Mouse (Mus musculus): ENCODE results near the gene Gpr1. TPM values are rescaled to one million over a fixed set of nuclear protein-coding genes. Genes with fewer than 3 reads are reported as not detected.
A peak's percentile ranks its signal among the peaks of the same experiment; 100 is the strongest.
"Not testable (repeated sequence)": the region's sequence is repeated elsewhere in the genome, so short reads cannot be mapped to it uniquely, and the experiment has no call there.

The Gpr1 gene
- polyA plus RNA-seq, 1 experiment: 0.06 TPM

DNA sequence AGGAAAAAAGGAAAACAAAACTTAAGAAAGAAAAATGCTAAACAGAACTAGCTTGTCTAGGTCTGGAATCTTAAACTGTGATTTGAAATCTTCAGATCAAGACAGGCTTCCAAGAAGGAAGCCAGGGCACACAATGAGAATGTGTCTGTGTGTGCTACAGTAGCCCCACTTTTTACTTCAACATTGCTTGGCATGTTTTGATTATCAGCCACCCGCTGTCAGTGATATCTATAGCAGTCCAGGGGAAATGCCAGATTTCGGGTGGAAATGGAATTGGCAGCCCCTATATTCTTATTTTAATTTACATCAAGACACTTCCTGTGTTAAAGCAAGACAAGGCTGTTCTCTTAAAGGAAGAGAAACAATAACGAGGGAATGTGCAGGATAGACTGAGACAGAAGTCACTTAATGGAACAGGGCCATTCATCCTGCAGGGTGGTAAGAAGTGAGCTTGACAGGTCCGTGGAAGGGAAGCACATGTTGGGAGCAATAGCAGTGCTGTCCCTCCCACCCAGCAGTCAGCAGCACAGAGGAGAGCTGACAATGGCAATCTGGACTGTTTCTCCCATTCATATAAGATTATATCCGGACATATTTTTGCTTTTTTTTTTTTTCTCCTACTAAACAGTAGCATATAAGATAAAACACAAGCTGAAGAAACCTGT, 18.4 kb downstream of the Gpr1 start:
- Histone ChIP-seq H3K4me3 (ENCODE audit: extremely low read depth, insufficient read depth, insufficient read length) (no peak overlapping the region), H3K36me3 (ENCODE audit: control insufficient read depth, insufficient read depth, low read length) (no peaks in the 10 kb centered on the region), H3K27ac (ENCODE audit: insufficient read depth, low read length) (no peak overlapping the region), H3K4me1 (ENCODE audit: control insufficient read depth, insufficient read depth, insufficient read length) (no peaks in the 10 kb centered on the region), H3K27me3 (ENCODE audit: control insufficient read depth, insufficient read depth, low read length) (no peaks in the 10 kb centered on the region)
- no peak for DNase-seq (ENCODE audit: low read depth in 1 of 2, low spot score in 2 of 2)
- 47% methylated on average over 5 of the region's 5 CpGs for WGBS
- no peak for TF ChIP-seq CTCF (IDR thresholded peaks at IDR 0.05; ENCODE audit: extremely low read depth, insufficient read depth, insufficient read length, insufficient replicate concordance)
- TF ChIP-seq POLR2A (IDR thresholded peaks at IDR 0.05; ENCODE audit: low read depth, low read length): no peak

DNA sequence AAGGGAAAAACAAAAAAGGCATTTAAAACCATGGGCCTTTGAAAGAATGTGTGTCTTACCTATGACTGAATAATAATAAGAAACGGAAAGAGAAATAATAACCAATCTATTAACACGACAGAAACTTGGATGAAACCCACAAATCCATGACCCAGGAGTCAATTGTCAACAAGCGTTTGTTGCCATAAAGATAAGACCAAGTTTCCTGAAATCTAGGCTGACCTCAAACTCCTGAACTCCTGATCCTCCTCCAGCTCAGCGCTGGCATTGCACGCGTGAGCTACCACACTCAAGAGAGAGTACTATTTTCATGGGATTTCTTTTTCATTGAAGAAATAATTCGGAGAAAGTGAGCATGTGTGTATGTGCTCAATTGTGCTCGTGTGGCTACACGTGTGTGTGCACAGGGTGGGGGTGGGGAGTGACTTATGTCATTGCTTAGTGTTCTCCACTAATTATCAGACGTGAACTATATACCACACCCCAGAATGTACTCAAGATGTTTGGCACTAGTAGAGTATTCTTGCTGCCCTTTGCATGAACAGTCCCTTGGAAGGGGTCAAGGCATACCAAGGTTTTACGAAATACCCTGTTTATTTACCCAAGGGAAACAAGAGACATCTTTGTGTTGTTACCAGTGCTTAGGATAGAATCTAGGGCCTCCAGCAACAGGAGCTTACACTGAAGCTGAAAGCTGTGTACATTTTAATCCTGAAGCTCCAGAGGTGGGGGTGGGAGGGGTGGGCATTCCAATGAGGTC, 21.9 kb downstream of the Gpr1 start:
- Histone ChIP-seq H3K27me3 (ENCODE audit: control insufficient read depth, insufficient read depth, low read length) (no peaks in the 10 kb centered on the region), H3K36me3 (ENCODE audit: control insufficient read depth, insufficient read depth, low read length) (no peaks in the 10 kb centered on the region), H3K4me1 (ENCODE audit: control insufficient read depth, insufficient read depth, insufficient read length) (no peaks in the 10 kb centered on the region), H3K4me3 (ENCODE audit: extremely low read depth, insufficient read depth, insufficient read length) (no peak overlapping the region), H3K27ac (ENCODE audit: insufficient read depth, low read length) (no peak overlapping the region)
- DNase-seq (ENCODE audit: low read depth in 1 of 2, low spot score in 2 of 2): no peak
- 86% methylated on average over 11 of the region's 11 CpGs for WGBS
- TF ChIP-seq POLR2A (IDR thresholded peaks at IDR 0.05; ENCODE audit: low read depth, low read length): no peak
- TF ChIP-seq CTCF (IDR thresholded peaks at IDR 0.05; ENCODE audit: extremely low read depth, insufficient read depth, insufficient read length, insufficient replicate concordance): no peak

GRCm38 (mm10) chr1:63190851-63191250, 23.5 kb downstream of the Gpr1 start:
- Histone ChIP-seq H3K27ac (ENCODE audit: insufficient read depth, low read length) (no peak overlapping the region), H3K4me3 (ENCODE audit: extremely low read depth, insufficient read depth, insufficient read length) (no peak overlapping the region), H3K4me1 (ENCODE audit: control insufficient read depth, insufficient read depth, insufficient read length) (no peaks in the 10 kb centered on the region), H3K36me3 (ENCODE audit: control insufficient read depth, insufficient read depth, low read length) (no peaks in the 10 kb centered on the region), H3K27me3 (ENCODE audit: control insufficient read depth, insufficient read depth, low read length) (no peaks in the 10 kb centered on the region)
- 89% methylated on average over 8 of the region's 8 CpGs for WGBS
- DNase-seq (ENCODE audit: low read depth in 1 of 2, low spot score in 2 of 2): no peak
- no peak for TF ChIP-seq CTCF (IDR thresholded peaks at IDR 0.05; ENCODE audit: extremely low read depth, insufficient read depth, insufficient read length, insufficient replicate concordance)
- no peak for TF ChIP-seq POLR2A (IDR thresholded peaks at IDR 0.05; ENCODE audit: low read depth, low read length)

GRCm38 (mm10) chr1:63188536-63188935, 25.8 kb downstream of the Gpr1 start:
- 85% methylated on average over 3 of the region's 3 CpGs for WGBS

DNA sequence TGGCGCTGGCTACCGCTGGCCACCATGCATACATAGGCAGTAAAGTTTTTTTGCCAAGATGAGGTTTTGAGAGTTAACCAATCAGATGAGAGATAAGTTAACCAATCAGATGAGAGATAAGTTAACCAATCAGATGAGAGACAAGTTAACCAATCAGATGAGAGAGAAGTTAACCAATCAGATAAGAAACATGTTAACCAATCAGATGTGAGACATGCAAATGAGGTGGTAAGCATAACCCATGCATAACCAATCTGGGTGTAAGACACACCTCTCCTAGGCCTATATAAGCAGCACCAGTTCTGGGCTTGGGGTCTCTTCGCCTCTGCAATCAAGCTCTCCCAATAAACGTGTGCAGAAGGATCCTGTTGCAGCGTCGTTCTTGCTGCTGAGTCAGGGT, 28.9 kb downstream of the Gpr1 start:
- WGBS: 91% methylated on average over 6 of the region's 6 CpGs
- DNase-seq (ENCODE audit: low read depth in 1 of 2, low spot score in 2 of 2); H3K36me3 ChIP-seq (ENCODE audit: control insufficient read depth, insufficient read depth, low read length); H3K4me1 ChIP-seq (ENCODE audit: control insufficient read depth, insufficient read depth, insufficient read length); H3K27ac ChIP-seq (ENCODE audit: insufficient read depth, low read length); H3K27me3 ChIP-seq (ENCODE audit: control insufficient read depth, insufficient read depth, low read length); H3K4me3 ChIP-seq (ENCODE audit: extremely low read depth, insufficient read depth, insufficient read length): not testable (repeated sequence)

More at GRCm38 (mm10) chr1:63188536-63188935, 25.8 kb downstream of the Gpr1 start:
- Histone ChIP-seq H3K27me3 (ENCODE audit: control insufficient read depth, insufficient read depth, low read length) (no peaks in the 10 kb centered on the region), H3K27ac (ENCODE audit: insufficient read depth, low read length) (no peak overlapping the region), H3K4me3 (ENCODE audit: extremely low read depth, insufficient read depth, insufficient read length) (no peak overlapping the region), H3K4me1 (ENCODE audit: control insufficient read depth, insufficient read depth, insufficient read length) (no peaks in the 10 kb centered on the region), H3K36me3 (ENCODE audit: control insufficient read depth, insufficient read depth, low read length) (no peaks in the 10 kb centered on the region)
- TF ChIP-seq CTCF (IDR thresholded peaks at IDR 0.05; ENCODE audit: extremely low read depth, insufficient read depth, insufficient read length, insufficient replicate concordance): no peak
- no peak for DNase-seq (ENCODE audit: low read depth in 1 of 2, low spot score in 2 of 2)

DNA sequence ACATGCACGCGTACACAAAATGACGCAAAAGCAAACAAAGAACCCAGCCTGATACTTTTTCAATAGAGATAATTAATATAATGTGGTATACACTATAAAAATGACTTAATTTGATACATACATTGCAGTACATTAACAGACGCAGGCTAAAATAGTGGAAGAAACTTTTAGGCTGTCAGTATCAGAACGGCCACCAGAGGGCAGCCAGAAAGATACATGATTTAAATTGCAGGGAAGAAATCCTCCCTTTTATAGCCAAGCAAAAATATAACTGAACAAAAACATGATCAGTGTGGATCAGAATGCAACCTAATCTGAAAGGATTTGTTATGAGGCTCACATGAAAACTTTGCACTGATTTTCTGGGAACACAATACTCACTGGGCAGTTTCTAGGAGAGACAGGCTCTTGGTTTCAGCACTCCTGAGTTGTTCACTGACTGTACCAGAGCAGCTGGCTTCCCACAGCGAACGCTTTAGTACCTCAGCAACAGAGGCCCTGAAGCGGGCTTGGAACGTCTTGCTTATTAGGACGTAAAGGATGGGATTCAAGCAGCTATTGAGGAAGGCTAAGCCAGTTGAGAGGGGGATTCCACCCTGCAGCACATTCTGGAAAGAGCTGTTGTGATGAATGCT, 31.6 kb downstream of the Gpr1 start:
- H3K27ac ChIP-seq (ENCODE audit: insufficient read depth, low read length): no peak overlapping the region
- no peak overlapping the region for H3K4me3 ChIP-seq (ENCODE audit: extremely low read depth, insufficient read depth, insufficient read length)
- TF ChIP-seq CTCF (IDR thresholded peaks at IDR 0.05; ENCODE audit: extremely low read depth, insufficient read depth, insufficient read length, insufficient replicate concordance): no peak
- no peak for TF ChIP-seq POLR2A (IDR thresholded peaks at IDR 0.05; ENCODE audit: low read depth, low read length)
- peaks cover 3% of the 10 kb centered on the region; the same call in 1 of the 2 replicates for H3K36me3 ChIP-seq (ENCODE audit: control insufficient read depth, insufficient read depth, low read length)
- H3K27me3 ChIP-seq (ENCODE audit: control insufficient read depth, insufficient read depth, low read length): no peaks in the 10 kb centered on the region
- peaks cover under 1% of the 10 kb centered on the region; the same call in 1 of the 2 replicates for H3K4me1 ChIP-seq (ENCODE audit: control insufficient read depth, insufficient read depth, insufficient read length)
- WGBS: 74% methylated on average over 10 of the region's 10 CpGs
- peak in 1 of 2 experiments; percentile 44 for DNase-seq (ENCODE audit: low read depth in 1 of 2, low spot score in 2 of 2)

Measured in spleen, adult 2 months (tissue).